Mouse (Mus musculus): ENCODE data around the gene Miox.

GRCm38 (mm10) chr15:89374801-89375534 is 40.8 kb downstream of the Miox start:
- TF ChIP-seq CTCF (IDR thresholded peaks at IDR 0.05; ENCODE audit: borderline replicate concordance, control insufficient read depth, extremely low read depth, insufficient read depth, low read length, poor library complexity) = no peak
- TF ChIP-seq POLR2A (IDR thresholded peaks at IDR 0.05; ENCODE audit: control insufficient read depth, extremely low read depth, insufficient read depth, low read length, poor library complexity) = no peak

Measured in thymus, adult 2 months (tissue).